Mouse (Mus musculus): ENCODE data around the gene Bbip1.

The Bbip1 gene

GRCm38 (mm10) chr19:53889555-53889954 lies 54.9 kb downstream of the Bbip1 start:
- DNase-seq: no peak

GRCm38 (mm10) chr19:53888331-53888730 lies 56.1 kb downstream of the Bbip1 start:
- DNase-seq: no peak

- DNase-seq: no peak
Observed at GRCm38 (mm10) chr19:53887822-53888221, 56.6 kb downstream of the Bbip1 start.

GRCm38 (mm10) chr19:53886576-53887370 lies 57.7 kb downstream of the Bbip1 start:
- DNase-seq: no peak

GRCm38 (mm10) chr19:53885450-53885849 lies 59.0 kb downstream of the Bbip1 start:
- DNase-seq: no peak

GRCm38 (mm10) chr19:53881786-53882185 lies 62.6 kb downstream of the Bbip1 start:
- DNase-seq: no peak

GRCm38 (mm10) chr19:53880460-53880859 lies 64.0 kb downstream of the Bbip1 start:
- no peak for DNase-seq
